Mouse (Mus musculus): ENCODE measurements at regions not wholly inside any gene's neighbourhood (a gene's known extent, or its start where the extent isn't known, plus 50 kb on each side); places are given as distances from the start of the nearest gene placed in this dataset.
A peak's percentile ranks its signal among the peaks of the same experiment; 100 is the strongest.

- Histone ChIP-seq H3K4me3 (ENCODE audit: low read depth, low read length) (no peak overlapping the region), H3K36me3 (ENCODE audit: control insufficient read depth, insufficient read depth, low read length) (no peaks in the 10 kb centered on the region), H3K27ac (ENCODE audit: low read depth, low read length) (no peak overlapping the region), H3K4me1 (ENCODE audit: control insufficient read depth, insufficient read depth, low read length) (no peaks in the 10 kb centered on the region), H3K27me3 (ENCODE audit: control insufficient read depth, insufficient read depth, low read length) (no peaks in the 10 kb centered on the region), H3K4me2 (ENCODE audit: low read depth, low read length) (no peak overlapping the region), H3K9ac (replicated peaks; ENCODE audit: low read depth, low read length) (no peak overlapping the region), H3K9me3 (ENCODE audit: control insufficient read depth, low read length) (no peaks in the 10 kb centered on the region)
- ATAC-seq (ENCODE audit: low read depth): no peak
These were observed 89.2 kb downstream of the Gm26897 start for GRCm38 (mm10) chr5:111822882-111823281.

GRCm38 (mm10) chr5:111823420-111823819, 89.7 kb downstream of the Gm26897 start:
- no peaks in the 10 kb centered on the region for H3K9me3 ChIP-seq (ENCODE audit: control insufficient read depth, low read length)
- H3K27ac ChIP-seq (ENCODE audit: low read depth, low read length): no peak overlapping the region
- no peak overlapping the region for H3K4me2 ChIP-seq (ENCODE audit: low read depth, low read length)
- no peak overlapping the region for H3K4me3 ChIP-seq (ENCODE audit: low read depth, low read length)
- H3K9ac ChIP-seq (replicated peaks; ENCODE audit: low read depth, low read length): no peak overlapping the region
- ATAC-seq (ENCODE audit: low read depth): no peak
- H3K27me3 ChIP-seq (ENCODE audit: control insufficient read depth, insufficient read depth, low read length): no peaks in the 10 kb centered on the region
- WGBS: 42% methylated on average over 4 of the region's 4 CpGs
- H3K36me3 ChIP-seq (ENCODE audit: control insufficient read depth, insufficient read depth, low read length): no peaks in the 10 kb centered on the region
- H3K4me1 ChIP-seq (ENCODE audit: control insufficient read depth, insufficient read depth, low read length): no peaks in the 10 kb centered on the region

DNA sequence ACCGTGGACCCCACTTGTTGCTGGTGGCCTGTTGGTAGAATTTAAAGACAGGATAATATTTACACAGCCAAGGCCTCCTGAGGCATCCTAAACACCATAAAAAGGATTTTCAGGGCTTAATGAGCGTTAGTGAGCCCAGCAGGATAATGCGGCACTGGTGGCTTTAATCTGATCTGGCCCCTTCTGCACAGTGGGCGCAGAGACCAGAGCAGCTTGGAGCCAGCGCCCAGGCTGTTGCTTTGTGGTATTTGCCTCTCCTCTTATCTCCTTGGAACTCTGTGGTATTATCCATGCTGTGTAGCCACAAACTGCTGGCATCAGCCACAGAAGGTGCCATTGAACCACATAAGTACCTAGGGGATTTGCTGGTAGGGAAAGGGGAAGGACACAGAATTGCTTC, 90.1 kb downstream of the Gm26897 start:
- Histone ChIP-seq H3K4me2 (ENCODE audit: low read depth, low read length) (no peak overlapping the region), H3K9me3 (ENCODE audit: control insufficient read depth, low read length) (no peaks in the 10 kb centered on the region), H3K4me3 (ENCODE audit: low read depth, low read length) (no peak overlapping the region), H3K27ac (ENCODE audit: low read depth, low read length) (no peak overlapping the region), H3K27me3 (ENCODE audit: control insufficient read depth, insufficient read depth, low read length) (no peaks in the 10 kb centered on the region), H3K4me1 (ENCODE audit: control insufficient read depth, insufficient read depth, low read length) (no peaks in the 10 kb centered on the region), H3K36me3 (ENCODE audit: control insufficient read depth, insufficient read depth, low read length) (no peaks in the 10 kb centered on the region), H3K9ac (replicated peaks; ENCODE audit: low read depth, low read length) (no peak overlapping the region)
- WGBS: 34% methylated on average over 5 of the region's 5 CpGs
- ATAC-seq (ENCODE audit: low read depth): no peak

GRCm38 (mm10) chr5:111824600-111825130, 90.9 kb downstream of the Gm26897 start:
- H3K4me1 ChIP-seq (ENCODE audit: control insufficient read depth, insufficient read depth, low read length): no peaks in the 10 kb centered on the region
- no peak for ATAC-seq (ENCODE audit: low read depth)
- H3K36me3 ChIP-seq (ENCODE audit: control insufficient read depth, insufficient read depth, low read length): no peaks in the 10 kb centered on the region
- no peaks in the 10 kb centered on the region for H3K27me3 ChIP-seq (ENCODE audit: control insufficient read depth, insufficient read depth, low read length)
- H3K27ac ChIP-seq (ENCODE audit: low read depth, low read length): no peak overlapping the region
- no peak overlapping the region for H3K4me3 ChIP-seq (ENCODE audit: low read depth, low read length)
- H3K9ac ChIP-seq (replicated peaks; ENCODE audit: low read depth, low read length): no peak overlapping the region
- 73% methylated on average over 4 of the region's 4 CpGs for WGBS
- H3K9me3 ChIP-seq (ENCODE audit: control insufficient read depth, low read length): no peaks in the 10 kb centered on the region
- no peak overlapping the region for H3K4me2 ChIP-seq (ENCODE audit: low read depth, low read length)

DNA sequence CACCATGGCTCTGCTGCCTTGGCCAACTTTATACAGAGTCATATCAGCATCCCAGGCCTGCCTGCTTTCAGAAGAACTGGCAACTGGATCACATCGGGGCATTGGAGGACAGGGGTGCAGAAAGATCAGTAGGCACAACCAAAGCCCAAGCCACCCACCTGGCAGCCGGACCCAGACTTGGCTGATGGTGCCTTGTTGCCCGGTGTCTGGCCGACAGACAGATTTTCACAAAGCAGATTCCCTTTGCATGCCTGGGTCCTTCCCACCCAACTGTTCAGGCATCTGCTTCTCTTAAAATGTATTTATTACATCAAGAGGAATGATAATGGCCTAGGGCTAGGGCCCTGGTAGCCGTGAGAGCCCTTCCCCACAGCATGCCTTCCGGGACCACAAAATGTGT, 96.2 kb downstream of the Gm26897 start:
- no peak for ATAC-seq (ENCODE audit: low read depth)
- H3K4me3 ChIP-seq (ENCODE audit: low read depth, low read length): no peak overlapping the region
- H3K4me1 ChIP-seq (ENCODE audit: control insufficient read depth, insufficient read depth, low read length): no peaks in the 10 kb centered on the region
- 75% methylated on average over 6 of the region's 6 CpGs for WGBS
- no peaks in the 10 kb centered on the region for H3K9me3 ChIP-seq (ENCODE audit: control insufficient read depth, low read length)
- no peaks in the 10 kb centered on the region for H3K27me3 ChIP-seq (ENCODE audit: control insufficient read depth, insufficient read depth, low read length)
- H3K36me3 ChIP-seq (ENCODE audit: control insufficient read depth, insufficient read depth, low read length): no peaks in the 10 kb centered on the region
- H3K4me2 ChIP-seq (ENCODE audit: low read depth, low read length): no peak overlapping the region
- H3K9ac ChIP-seq (replicated peaks; ENCODE audit: low read depth, low read length): no peak overlapping the region
- no peak overlapping the region for H3K27ac ChIP-seq (ENCODE audit: low read depth, low read length)

GRCm38 (mm10) chr5:111835737-111836667, 102.3 kb downstream of the Gm26897 start:
- 43% methylated on average over 17 of the region's 17 CpGs for WGBS
- Histone ChIP-seq H3K4me2 (ENCODE audit: low read depth, low read length) (peak overlapping the region; percentile 2; the same call in 1 of the 2 replicates), H3K27me3 (ENCODE audit: control insufficient read depth, insufficient read depth, low read length) (no peaks in the 10 kb centered on the region), H3K9ac (replicated peaks; ENCODE audit: low read depth, low read length) (no peak overlapping the region), H3K4me3 (ENCODE audit: low read depth, low read length) (no peak overlapping the region), H3K27ac (ENCODE audit: low read depth, low read length) (no peak overlapping the region), H3K36me3 (ENCODE audit: control insufficient read depth, insufficient read depth, low read length) (no peaks in the 10 kb centered on the region), H3K4me1 (ENCODE audit: control insufficient read depth, insufficient read depth, low read length) (peaks cover 10% of the 10 kb centered on the region), H3K9me3 (ENCODE audit: control insufficient read depth, low read length) (no peaks in the 10 kb centered on the region)
- ATAC-seq (ENCODE audit: low read depth): no peak

DNA sequence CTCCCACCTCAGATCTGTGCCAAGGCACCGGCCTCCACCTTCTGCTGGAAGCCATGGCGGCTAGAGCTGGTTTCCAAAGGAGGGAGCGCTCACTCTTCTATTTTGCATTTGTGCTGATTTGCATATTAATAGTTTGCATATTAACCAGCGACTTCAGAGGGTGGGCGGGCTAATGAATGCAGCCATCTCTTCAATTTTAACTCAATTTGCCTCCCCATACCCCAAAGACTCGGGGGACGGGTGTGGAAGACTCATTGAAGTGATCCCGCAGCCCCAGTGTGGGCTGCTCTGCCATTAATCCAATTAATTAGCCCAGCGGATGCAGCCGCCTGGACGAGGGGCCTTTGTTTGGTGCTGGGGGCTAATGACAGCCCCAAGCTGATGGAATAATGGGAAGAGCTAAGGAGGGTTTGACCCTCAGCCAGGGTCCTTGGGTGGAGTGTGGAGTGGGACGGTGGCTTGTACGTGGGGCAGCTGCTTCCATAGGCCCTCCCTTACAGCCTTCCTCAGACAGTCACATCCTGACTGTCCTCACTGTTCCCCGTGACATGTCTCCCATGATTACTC, 103.0 kb downstream of the Gm26897 start:
- H3K9ac ChIP-seq (replicated peaks; ENCODE audit: low read depth, low read length): no peak overlapping the region; the same call in 1 of the 2 replicates
- no peak overlapping the region for H3K4me3 ChIP-seq (ENCODE audit: low read depth, low read length)
- peak; percentile 51; the same call in 1 of the 2 replicates for ATAC-seq (ENCODE audit: low read depth)

GRCm38 (mm10) chr5:111842461-111842860, 108.7 kb downstream of the Gm26897 start:
- WGBS: 60% methylated on average over 17 of the region's 17 CpGs
- Histone ChIP-seq H3K27me3 (ENCODE audit: control insufficient read depth, insufficient read depth, low read length) (no peaks in the 10 kb centered on the region), H3K9ac (replicated peaks; ENCODE audit: low read depth, low read length) (no peak overlapping the region), H3K4me3 (ENCODE audit: low read depth, low read length) (no peak overlapping the region), H3K27ac (ENCODE audit: low read depth, low read length) (no peak overlapping the region), H3K4me2 (ENCODE audit: low read depth, low read length) (no peak overlapping the region), H3K36me3 (ENCODE audit: control insufficient read depth, insufficient read depth, low read length) (no peaks in the 10 kb centered on the region), H3K4me1 (ENCODE audit: control insufficient read depth, insufficient read depth, low read length) (no peaks in the 10 kb centered on the region), H3K9me3 (ENCODE audit: control insufficient read depth, low read length) (no peaks in the 10 kb centered on the region)
- no peak for ATAC-seq (ENCODE audit: low read depth)

More for the DNA sequence above, 103.0 kb downstream of the Gm26897 start:
- whole genome bisulfite sequencing: 8% methylated on average over 14 of the region's 14 CpGs
- no peaks in the 10 kb centered on the region for H3K27me3 ChIP-seq (ENCODE audit: control insufficient read depth, insufficient read depth, low read length)
- peak overlapping the region; percentile 2; the same call in 1 of the 2 replicates for H3K4me2 ChIP-seq (ENCODE audit: low read depth, low read length)
- H3K36me3 ChIP-seq (ENCODE audit: control insufficient read depth, insufficient read depth, low read length): no peaks in the 10 kb centered on the region
- H3K4me1 ChIP-seq (ENCODE audit: control insufficient read depth, insufficient read depth, low read length): peaks cover 10% of the 10 kb centered on the region
- H3K9me3 ChIP-seq (ENCODE audit: control insufficient read depth, low read length): no peaks in the 10 kb centered on the region
- no peak overlapping the region for H3K27ac ChIP-seq (ENCODE audit: low read depth, low read length)

DNA sequence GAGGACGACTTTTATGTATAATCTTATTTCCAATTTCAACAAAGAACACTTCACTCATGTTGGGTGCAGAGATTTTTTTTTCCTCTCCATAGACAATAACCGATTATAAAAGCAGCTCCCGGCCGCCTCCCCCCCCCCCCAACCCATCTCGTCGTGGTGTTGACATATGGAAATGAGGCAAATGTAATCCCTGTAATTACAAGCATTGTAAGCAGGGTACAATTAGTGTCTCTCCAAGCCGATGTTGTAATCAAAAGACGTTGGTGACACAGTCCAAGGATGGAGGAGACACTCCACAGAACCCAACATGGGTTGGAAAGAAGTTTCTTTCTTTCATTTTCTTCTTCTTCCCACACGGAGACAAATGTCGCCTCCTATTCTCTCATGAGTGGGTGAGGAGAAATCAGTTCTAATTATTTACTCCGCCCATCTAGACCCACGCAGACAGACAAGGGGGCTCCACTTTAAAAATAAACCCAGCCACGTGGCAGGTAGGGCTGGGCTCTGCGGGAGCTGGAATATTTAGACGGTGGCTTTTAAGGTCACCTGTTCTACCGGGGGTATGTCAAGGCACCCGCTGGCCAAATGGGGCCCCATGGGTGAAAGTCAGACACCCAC, 110.0 kb downstream of the Gm26897 start:
- H3K36me3 ChIP-seq (ENCODE audit: control insufficient read depth, insufficient read depth, low read length): no peaks in the 10 kb centered on the region
- H3K9ac ChIP-seq (replicated peaks; ENCODE audit: low read depth, low read length): no peak overlapping the region
- H3K27ac ChIP-seq (ENCODE audit: low read depth, low read length): no peak overlapping the region
- 37% methylated on average over 17 of the region's 17 CpGs for WGBS
- no peak overlapping the region for H3K4me2 ChIP-seq (ENCODE audit: low read depth, low read length)
- no peak for ATAC-seq (ENCODE audit: low read depth)
- no peaks in the 10 kb centered on the region for H3K4me1 ChIP-seq (ENCODE audit: control insufficient read depth, insufficient read depth, low read length)
- no peaks in the 10 kb centered on the region for H3K9me3 ChIP-seq (ENCODE audit: control insufficient read depth, low read length)
- H3K27me3 ChIP-seq (ENCODE audit: control insufficient read depth, insufficient read depth, low read length): no peaks in the 10 kb centered on the region
- no peak overlapping the region for H3K4me3 ChIP-seq (ENCODE audit: low read depth, low read length)
